Mouse (Mus musculus): Measurements from ENCODE around the gene Anapc15-ps. TPM values are rescaled to one million over a fixed set of nuclear protein-coding genes. Genes with fewer than 3 reads are reported as not detected.

Anapc15-ps gene
- polyA plus RNA-seq, 1 experiment from 2014 or later, result not detected

DNA sequence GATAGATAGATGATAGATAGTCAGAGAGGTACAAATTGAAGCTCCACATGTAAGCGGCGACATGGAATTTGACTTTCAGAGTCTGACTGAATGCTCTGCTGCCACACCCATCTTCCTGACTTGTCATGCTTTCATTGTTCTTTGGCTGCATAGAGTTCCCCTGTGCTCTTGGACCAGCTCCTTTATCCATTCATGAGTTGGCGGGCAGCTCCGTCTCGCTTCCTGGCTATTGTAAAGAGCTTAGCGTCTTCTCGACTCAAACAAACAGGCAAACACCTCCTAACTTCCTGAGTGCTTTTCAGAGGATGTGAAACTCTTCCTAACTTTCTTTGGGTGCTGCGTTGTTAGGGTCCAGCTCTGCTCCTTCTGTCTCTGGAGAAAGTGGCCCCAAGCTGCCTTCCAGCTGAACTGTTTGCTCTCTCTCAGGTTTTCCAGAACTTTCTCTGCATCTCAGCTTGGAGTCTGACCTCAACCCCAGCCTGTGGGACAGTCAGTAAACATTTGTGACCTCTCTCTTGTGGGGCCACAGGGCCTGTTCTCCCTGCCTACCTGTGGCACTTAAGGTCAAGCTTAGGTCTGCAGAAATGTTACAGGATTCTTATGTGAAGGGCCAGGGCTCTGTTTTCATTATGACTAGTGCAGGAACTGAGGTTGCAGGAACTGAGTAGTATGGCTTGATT, 13.6 kb downstream of the Anapc15-ps start:
- Histone ChIP-seq H3K27me3 (replicated peaks; ENCODE audit: control insufficient read depth, insufficient read depth, low read length) (no peaks in the 10 kb centered on the region), H3K27ac (replicated peaks; ENCODE audit: low read depth, low read length) (no peak overlapping the region), H3K4me3 (ENCODE audit: low read depth, low read length) (no peak overlapping the region), H3K9ac (ENCODE audit: low read depth, low read length) (no peak overlapping the region), H3K4me1 (ENCODE audit: control insufficient read depth, insufficient read depth, low read length) (no peaks in the 10 kb centered on the region), H3K9me3 (ENCODE audit: control insufficient read depth, low read length) (no peaks in the 10 kb centered on the region), H3K4me2 (ENCODE audit: low read depth, low read length) (no peak overlapping the region), H3K36me3 (ENCODE audit: control insufficient read depth, insufficient read depth, low read length) (no peaks in the 10 kb centered on the region)
- 70% methylated on average over 8 of the region's 8 CpGs for WGBS
- ATAC-seq (ENCODE audit: low read depth) (no peak), DNase-seq (ENCODE audit: low spot score) (no peak)

DNA sequence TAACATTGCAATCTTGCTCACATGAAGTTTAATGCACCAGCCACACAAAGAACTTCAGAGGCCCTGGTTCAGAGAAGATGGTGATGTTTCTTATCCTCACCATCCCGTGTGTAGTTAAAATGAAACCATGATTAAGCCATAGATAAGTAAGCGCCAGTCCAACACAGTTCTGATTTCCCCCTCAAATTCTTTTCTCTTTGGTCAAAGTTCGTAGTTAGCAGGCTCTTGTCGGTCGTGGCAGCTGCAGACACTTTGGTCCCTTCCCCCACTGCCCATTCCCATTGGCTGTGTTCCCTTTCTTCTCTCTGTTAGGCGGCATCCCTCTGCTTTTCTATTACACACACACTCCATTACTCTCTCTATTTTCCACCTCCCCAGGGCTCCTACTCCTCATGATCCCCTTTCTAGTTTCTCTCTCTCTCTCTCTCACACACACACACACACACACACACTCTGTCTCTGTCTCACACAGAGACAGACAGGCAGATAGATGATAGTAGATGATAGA, 14.4 kb downstream of the Anapc15-ps start:
- Histone ChIP-seq H3K9me3 (ENCODE audit: control insufficient read depth, low read length) (no peaks in the 10 kb centered on the region), H3K4me1 (ENCODE audit: control insufficient read depth, insufficient read depth, low read length) (no peaks in the 10 kb centered on the region), H3K4me2 (ENCODE audit: low read depth, low read length) (no peak overlapping the region), H3K27ac (replicated peaks; ENCODE audit: low read depth, low read length) (no peak overlapping the region), H3K9ac (ENCODE audit: low read depth, low read length) (no peak overlapping the region), H3K27me3 (replicated peaks; ENCODE audit: control insufficient read depth, insufficient read depth, low read length) (no peaks in the 10 kb centered on the region), H3K36me3 (ENCODE audit: control insufficient read depth, insufficient read depth, low read length) (no peaks in the 10 kb centered on the region), H3K4me3 (ENCODE audit: low read depth, low read length) (no peak overlapping the region)
- WGBS, result 48% methylated on average over 6 of the region's 6 CpGs
- ATAC-seq (ENCODE audit: low read depth), result 0 out of 2 replicates have a peak, but pooled peaks have one; percentile 9
- DNase-seq (ENCODE audit: low spot score), result no peak

DNA sequence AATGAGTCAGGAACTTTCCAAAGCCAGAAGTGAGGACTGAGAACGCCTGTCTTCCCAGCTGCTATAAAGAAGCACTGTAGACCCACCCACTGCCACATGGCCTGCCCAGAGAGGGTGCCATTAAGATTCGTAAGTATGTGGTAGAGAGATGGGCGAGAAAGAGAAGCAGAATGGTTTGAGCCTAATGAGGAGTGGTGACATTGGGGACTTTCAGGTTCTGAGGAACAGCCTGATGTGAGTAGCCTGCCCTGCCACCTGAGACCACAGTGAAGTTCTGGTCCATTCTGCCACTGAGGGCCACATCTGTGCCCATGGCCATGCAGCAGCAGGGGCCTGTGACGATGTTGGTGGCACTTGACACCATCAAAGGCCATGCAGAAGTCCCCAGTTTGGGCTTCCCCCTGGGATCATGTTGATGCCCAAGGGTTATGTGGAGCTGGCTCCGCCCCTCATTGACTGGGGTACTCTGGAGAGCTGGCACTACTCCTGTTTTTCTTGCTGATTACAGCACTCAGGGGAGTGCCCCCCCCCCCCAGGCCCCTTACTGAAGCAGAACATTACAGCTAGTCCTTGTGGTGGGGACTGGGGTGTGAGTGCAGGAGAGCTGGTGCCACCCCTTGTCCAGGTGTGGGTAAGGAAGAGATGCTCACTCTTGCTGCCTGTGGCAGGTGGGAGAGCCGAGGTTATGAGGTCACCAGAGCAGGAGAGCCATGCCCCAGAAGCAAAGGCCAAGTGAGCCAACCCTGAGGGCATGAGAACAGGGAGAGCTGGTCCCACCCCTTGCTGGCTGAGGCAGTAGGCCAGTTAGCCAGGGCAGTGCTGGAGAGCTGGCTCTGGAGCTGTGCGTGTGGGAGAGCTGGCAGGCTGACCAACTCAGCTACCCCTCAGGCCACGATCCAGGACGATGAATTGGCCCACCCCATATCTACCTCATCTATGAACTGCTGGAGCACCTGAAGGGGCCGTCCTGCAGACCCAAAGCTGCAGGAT, 16.7 kb downstream of the Anapc15-ps start:
- DNase-seq (ENCODE audit: low spot score) (no peak), ATAC-seq (ENCODE audit: low read depth) (no peak)
- H3K9me3 ChIP-seq (ENCODE audit: control insufficient read depth, low read length), result no peaks in the 10 kb centered on the region
- no peaks in the 10 kb centered on the region for H3K27me3 ChIP-seq (replicated peaks; ENCODE audit: control insufficient read depth, insufficient read depth, low read length)
- 80% methylated on average over 10 of the region's 10 CpGs for WGBS
- no peak overlapping the region for H3K4me2 ChIP-seq (ENCODE audit: low read depth, low read length)
- H3K36me3 ChIP-seq (ENCODE audit: control insufficient read depth, insufficient read depth, low read length), result no peaks in the 10 kb centered on the region
- H3K27ac ChIP-seq (replicated peaks; ENCODE audit: low read depth, low read length), result no peak overlapping the region
- H3K4me3 ChIP-seq (ENCODE audit: low read depth, low read length), result no peak overlapping the region
- H3K9ac ChIP-seq (ENCODE audit: low read depth, low read length), result no peak overlapping the region
- no peaks in the 10 kb centered on the region for H3K4me1 ChIP-seq (ENCODE audit: control insufficient read depth, insufficient read depth, low read length)

DNA sequence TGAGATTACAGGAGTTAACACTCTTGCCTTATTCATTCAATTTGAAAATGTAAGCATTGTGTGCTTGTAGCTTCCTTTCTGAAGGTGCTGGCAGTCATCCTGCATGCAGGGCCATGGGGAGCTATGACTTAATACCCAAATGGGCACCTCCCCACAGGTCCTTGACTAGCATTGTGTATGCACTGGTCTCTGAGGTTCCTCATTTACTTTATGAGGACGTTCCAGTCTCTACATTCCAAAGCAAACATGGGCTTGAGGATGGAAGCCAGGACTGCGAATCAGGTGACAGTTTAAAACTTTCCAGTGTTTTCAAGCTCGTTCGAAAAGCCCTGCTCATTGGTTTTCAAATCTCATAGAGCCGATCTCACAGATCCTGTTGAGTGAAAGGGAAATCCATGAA, 21.1 kb downstream of the Anapc15-ps start:
- H3K27ac ChIP-seq (replicated peaks; ENCODE audit: low read depth, low read length), result no peak overlapping the region
- ATAC-seq (ENCODE audit: low read depth) (no peak), DNase-seq (ENCODE audit: low spot score) (no peak)
- H3K9me3 ChIP-seq (ENCODE audit: control insufficient read depth, low read length), result no peaks in the 10 kb centered on the region
- H3K27me3 ChIP-seq (replicated peaks; ENCODE audit: control insufficient read depth, insufficient read depth, low read length), result no peaks in the 10 kb centered on the region
- H3K9ac ChIP-seq (ENCODE audit: low read depth, low read length), result no peak overlapping the region
- H3K4me3 ChIP-seq (ENCODE audit: low read depth, low read length), result no peak overlapping the region
- 88% methylated on average over 5 of the region's 5 CpGs for WGBS
- no peaks in the 10 kb centered on the region for H3K36me3 ChIP-seq (ENCODE audit: control insufficient read depth, insufficient read depth, low read length)
- no peak overlapping the region for H3K4me2 ChIP-seq (ENCODE audit: low read depth, low read length)
- no peaks in the 10 kb centered on the region for H3K4me1 ChIP-seq (ENCODE audit: control insufficient read depth, insufficient read depth, low read length)

DNA sequence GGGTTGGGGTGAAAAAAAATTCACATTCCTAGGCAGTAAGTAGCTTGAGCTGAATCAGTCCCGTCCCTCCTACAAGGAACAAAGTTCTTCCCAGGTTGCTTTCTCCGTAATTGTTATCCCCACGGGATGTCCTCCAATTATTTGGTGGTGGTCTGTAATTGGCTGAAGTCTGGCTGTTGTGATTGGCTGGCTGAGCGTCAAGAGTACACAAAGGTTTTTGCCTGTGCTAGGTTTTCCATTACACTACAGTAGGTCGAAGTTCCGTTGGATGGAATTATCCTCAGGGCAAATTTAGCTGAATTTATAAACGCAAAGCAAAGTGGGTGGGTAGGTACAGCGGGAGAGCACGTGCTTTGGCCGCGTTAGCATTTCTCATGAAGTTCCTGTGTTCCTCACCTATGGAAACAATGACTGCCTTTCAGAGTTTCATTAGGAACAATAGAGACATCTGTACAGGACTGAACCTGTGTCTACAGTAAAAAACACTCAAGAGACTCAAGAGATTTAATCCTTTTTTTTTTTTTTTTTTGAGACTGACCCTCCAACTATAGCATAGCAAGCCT, 24.8 kb downstream of the Anapc15-ps start:
- no peak for DNase-seq (ENCODE audit: low spot score)
- no peak for ATAC-seq (ENCODE audit: low read depth)
- 78% methylated on average over 11 of the region's 11 CpGs for WGBS
- Histone ChIP-seq H3K27me3 (replicated peaks; ENCODE audit: control insufficient read depth, insufficient read depth, low read length) (no peaks in the 10 kb centered on the region), H3K4me3 (ENCODE audit: low read depth, low read length) (no peak overlapping the region), H3K27ac (replicated peaks; ENCODE audit: low read depth, low read length) (no peak overlapping the region), H3K9me3 (ENCODE audit: control insufficient read depth, low read length) (no peaks in the 10 kb centered on the region), H3K36me3 (ENCODE audit: control insufficient read depth, insufficient read depth, low read length) (no peaks in the 10 kb centered on the region), H3K4me2 (ENCODE audit: low read depth, low read length) (no peak overlapping the region), H3K9ac (ENCODE audit: low read depth, low read length) (no peak overlapping the region), H3K4me1 (ENCODE audit: control insufficient read depth, insufficient read depth, low read length) (no peaks in the 10 kb centered on the region)

DNA sequence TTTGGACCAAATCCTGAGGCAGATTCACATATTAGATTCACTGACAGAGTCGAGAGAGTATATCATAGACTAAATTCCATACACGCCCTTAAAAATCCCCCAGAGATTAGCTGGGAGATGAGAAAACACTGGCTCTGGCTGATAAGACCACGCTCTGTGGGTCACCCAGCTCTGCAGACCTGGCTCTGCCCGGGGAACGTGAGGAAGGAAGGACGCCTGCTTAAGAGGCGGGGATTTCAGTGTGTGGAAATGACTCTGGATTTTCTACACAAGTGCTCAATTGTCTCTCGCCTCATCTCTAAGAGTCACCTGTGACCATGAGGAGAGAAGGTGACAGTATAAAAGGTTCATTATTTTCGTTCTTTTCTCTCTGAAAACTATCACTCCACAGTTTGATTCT, 26.1 kb downstream of the Anapc15-ps start:
- Histone ChIP-seq H3K4me3 (ENCODE audit: low read depth, low read length) (no peak overlapping the region), H3K9ac (ENCODE audit: low read depth, low read length) (no peak overlapping the region), H3K4me1 (ENCODE audit: control insufficient read depth, insufficient read depth, low read length) (no peaks in the 10 kb centered on the region), H3K9me3 (ENCODE audit: control insufficient read depth, low read length) (no peaks in the 10 kb centered on the region), H3K27ac (replicated peaks; ENCODE audit: low read depth, low read length) (no peak overlapping the region), H3K4me2 (ENCODE audit: low read depth, low read length) (no peak overlapping the region), H3K27me3 (replicated peaks; ENCODE audit: control insufficient read depth, insufficient read depth, low read length) (no peaks in the 10 kb centered on the region), H3K36me3 (ENCODE audit: control insufficient read depth, insufficient read depth, low read length) (no peaks in the 10 kb centered on the region)
- no peak for DNase-seq (ENCODE audit: low spot score)
- no peak for ATAC-seq (ENCODE audit: low read depth)
- 64% methylated on average over 9 of the region's 9 CpGs for WGBS

DNA sequence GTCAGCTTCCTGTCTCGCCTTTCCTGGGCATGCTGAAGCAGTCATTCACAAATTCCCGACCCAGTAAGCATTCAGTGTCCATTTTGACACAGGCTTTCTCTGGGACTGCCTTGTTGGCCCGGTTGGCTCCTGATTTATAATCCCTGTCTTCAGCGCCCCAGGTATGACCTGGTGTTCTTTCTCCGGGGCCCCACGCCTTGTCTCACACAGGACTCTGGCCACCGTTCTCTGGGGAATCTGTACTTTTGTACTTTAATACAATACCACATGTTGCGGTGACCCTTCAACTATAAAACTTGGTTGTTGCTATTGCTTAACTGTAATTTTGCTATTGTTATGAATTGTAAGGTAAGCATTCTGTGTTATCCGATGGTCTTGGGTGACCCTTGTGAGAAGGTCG, 26.7 kb downstream of the Anapc15-ps start:
- Histone ChIP-seq H3K9ac (ENCODE audit: low read depth, low read length) (no peak overlapping the region), H3K36me3 (ENCODE audit: control insufficient read depth, insufficient read depth, low read length) (no peaks in the 10 kb centered on the region), H3K4me1 (ENCODE audit: control insufficient read depth, insufficient read depth, low read length) (peaks cover 1% of the 10 kb centered on the region; the same call in 1 of the 2 replicates), H3K4me2 (ENCODE audit: low read depth, low read length) (no peak overlapping the region), H3K27ac (replicated peaks; ENCODE audit: low read depth, low read length) (no peak overlapping the region), H3K9me3 (ENCODE audit: control insufficient read depth, low read length) (no peaks in the 10 kb centered on the region), H3K4me3 (ENCODE audit: low read depth, low read length) (no peak overlapping the region), H3K27me3 (replicated peaks; ENCODE audit: control insufficient read depth, insufficient read depth, low read length) (no peaks in the 10 kb centered on the region)
- no peak for ATAC-seq (ENCODE audit: low read depth)
- WGBS, result 85% methylated on average over 10 of the region's 10 CpGs
- no peak for DNase-seq (ENCODE audit: low spot score)

DNA sequence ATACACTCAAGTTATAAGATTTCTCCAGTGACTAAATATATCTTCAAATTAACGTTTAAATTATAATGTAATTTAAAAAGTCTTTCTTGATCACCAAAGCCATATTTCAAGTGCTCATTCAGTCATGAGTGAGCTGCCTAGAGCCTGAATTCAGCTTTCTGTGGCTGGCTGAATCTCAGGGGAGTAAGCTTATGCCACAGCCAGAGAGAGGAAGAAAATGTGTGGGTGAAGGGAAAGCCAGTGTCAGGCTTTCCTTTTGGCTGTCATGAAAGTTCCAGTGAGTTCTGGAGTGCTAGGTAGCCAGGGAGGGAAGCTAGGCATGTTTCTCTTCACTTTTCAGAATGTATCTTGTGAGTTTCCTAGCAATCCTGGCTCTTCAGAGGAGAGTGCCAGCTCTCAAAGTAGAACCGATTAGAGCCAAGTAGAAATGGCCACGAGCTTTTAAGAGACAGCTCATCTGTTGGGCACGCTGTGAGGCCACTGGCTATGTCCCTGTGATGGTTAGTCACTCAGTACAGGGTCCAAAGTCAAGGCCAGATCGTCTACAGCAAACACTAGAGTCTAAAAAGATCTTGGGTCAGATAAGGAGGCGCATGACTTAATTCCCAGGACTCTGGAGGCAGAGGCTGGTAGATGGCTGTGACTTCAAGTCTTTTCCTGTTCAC, 29.4 kb downstream of the Anapc15-ps start:
- Histone ChIP-seq H3K27me3 (replicated peaks; ENCODE audit: control insufficient read depth, insufficient read depth, low read length) (no peaks in the 10 kb centered on the region), H3K36me3 (ENCODE audit: control insufficient read depth, insufficient read depth, low read length) (no peaks in the 10 kb centered on the region), H3K9ac (ENCODE audit: low read depth, low read length) (no peak overlapping the region), H3K27ac (replicated peaks; ENCODE audit: low read depth, low read length) (no peak overlapping the region), H3K4me2 (ENCODE audit: low read depth, low read length) (no peak overlapping the region), H3K4me3 (ENCODE audit: low read depth, low read length) (no peak overlapping the region), H3K9me3 (ENCODE audit: control insufficient read depth, low read length) (no peaks in the 10 kb centered on the region), H3K4me1 (ENCODE audit: control insufficient read depth, insufficient read depth, low read length) (peaks cover 5% of the 10 kb centered on the region; the same call in 1 of the 2 replicates)
- 71% methylated on average over 6 of the region's 6 CpGs for WGBS
- no peak for DNase-seq (ENCODE audit: low spot score)
- no peak for ATAC-seq (ENCODE audit: low read depth)

All from embryonic facial prominence, embryonic 14.5 days (tissue).